Mouse (Mus musculus) liver, adult 2 months (tissue): ENCODE results near the gene Tmem178b.

Experiments
- CTCF ChIP-seq: fragments of 200-500 bp; IDR thresholded peaks from 2 replicates; pipeline ENCODE4 v1.5.1; 2011; ENCODE audit warnings: low read depth, low read length, control low read depth
- POLR2A ChIP-seq: fragments of 200-500 bp; IDR thresholded peaks from 2 replicates; pipeline ENCODE4 v1.6.1; 2011; ENCODE audit warnings: low read length, control low read depth; ENCODE audit not compliant: insufficient read depth; ENCODE audit errors: extremely low read depth

GRCm38 (mm10) chr6:39978942-39979341 lies 105.9 kb downstream of the Tmem178b start:
- TF ChIP-seq POLR2A = no peak
- TF ChIP-seq CTCF = no peak
